Mouse (Mus musculus): ENCODE measurements around the gene Pepd. TPM values are rescaled to one million over a fixed set of nuclear protein-coding genes. Genes with fewer than 3 reads are reported as not detected.
A peak's percentile ranks its signal among the peaks of the same experiment; 100 is the strongest.

Pepd gene
- polyA plus RNA-seq, 1 experiment from 2014 or later = 62.6 TPM

- no peaks in the 10 kb centered on the region for H3K9me3 ChIP-seq
- H3K36me3 ChIP-seq = no peaks in the 10 kb centered on the region
- H3K4me3 ChIP-seq = no peak overlapping the region
- ATAC-seq (ENCODE audit: low FRiP score, low read depth) = peak; percentile 90
- H3K9ac ChIP-seq = no peak overlapping the region
- peak overlapping the region; percentile 61 for H3K27ac ChIP-seq (replicated peaks)
- no peaks in the 10 kb centered on the region for H3K27me3 ChIP-seq
- 27% methylated on average over 5 of the region's 5 CpGs for WGBS
- peaks cover 37% of the 10 kb centered on the region for H3K4me1 ChIP-seq (replicated peaks)
- H3K4me2 ChIP-seq = no peak overlapping the region
Observed at GRCm38 (mm10) chr7:35036266-35036731, 124.1 kb downstream of the Pepd start.

GRCm38 (mm10) chr7:35037408-35037807 is 125.2 kb downstream of the Pepd start:
- H3K27ac ChIP-seq (replicated peaks) = no peak overlapping the region

GRCm38 (mm10) chr7:35040176-35040972 is 128.2 kb downstream of the Pepd start:
- Histone ChIP-seq H3K27ac (replicated peaks) (no peak overlapping the region), H3K4me3 (no peak overlapping the region), H3K4me2 (no peak overlapping the region), H3K9ac (no peak overlapping the region), H3K36me3 (peaks cover 16% of the 10 kb centered on the region), H3K9me3 (no peaks in the 10 kb centered on the region), H3K4me1 (replicated peaks) (peaks cover 24% of the 10 kb centered on the region), H3K27me3 (no peaks in the 10 kb centered on the region)
- ATAC-seq (ENCODE audit: low FRiP score, low read depth) = no peak
- 92% methylated on average over 9 of the region's 9 CpGs for WGBS

More at GRCm38 (mm10) chr7:35037408-35037807, 125.2 kb downstream of the Pepd start:
- 92% methylated on average over 6 of the region's 6 CpGs for WGBS
- Histone ChIP-seq H3K4me1 (replicated peaks) (peaks cover 37% of the 10 kb centered on the region), H3K4me3 (no peak overlapping the region), H3K4me2 (no peak overlapping the region), H3K27me3 (no peaks in the 10 kb centered on the region), H3K9ac (no peak overlapping the region), H3K36me3 (no peaks in the 10 kb centered on the region), H3K9me3 (no peaks in the 10 kb centered on the region)
- ATAC-seq (ENCODE audit: low FRiP score, low read depth) = no peak

- no peak for ATAC-seq (ENCODE audit: low FRiP score, low read depth)
- Histone ChIP-seq H3K27ac (replicated peaks) (no peak overlapping the region), H3K36me3 (peaks cover 26% of the 10 kb centered on the region), H3K9me3 (no peaks in the 10 kb centered on the region), H3K4me2 (no peak overlapping the region), H3K4me3 (no peak overlapping the region), H3K9ac (no peak overlapping the region), H3K27me3 (no peaks in the 10 kb centered on the region), H3K4me1 (replicated peaks) (peaks cover 13% of the 10 kb centered on the region)
- 65% methylated on average over 2 of the region's 2 CpGs for WGBS
Observed at GRCm38 (mm10) chr7:35041286-35042208, 129.4 kb downstream of the Pepd start.

- H3K36me3 ChIP-seq = peaks cover 26% of the 10 kb centered on the region
Observed at GRCm38 (mm10) chr7:35042209-35042554, 130.0 kb downstream of the Pepd start.

DNA sequence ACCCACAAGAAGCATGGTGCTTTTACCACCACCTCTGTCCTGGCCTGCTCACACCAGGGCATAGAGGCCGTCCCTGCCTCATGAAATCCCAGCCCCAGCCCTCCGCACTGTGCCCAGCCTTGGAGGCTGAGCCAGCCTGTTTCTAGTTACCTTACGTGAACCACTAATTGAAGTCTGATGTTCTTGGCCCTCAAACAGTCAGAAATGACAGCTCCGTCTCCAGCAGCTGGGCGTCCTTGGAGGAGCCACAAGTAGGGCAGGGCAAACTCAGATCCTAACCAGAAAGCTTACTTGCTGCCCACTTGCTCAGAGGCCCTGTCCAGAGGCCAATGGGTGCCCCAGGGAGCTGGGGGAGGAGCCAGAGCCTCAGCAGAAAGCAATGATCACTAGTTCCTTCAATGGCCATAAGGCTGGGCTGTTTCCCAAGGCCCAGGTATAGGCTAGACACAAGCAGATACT is 130.6 kb downstream of the Pepd start:
- Histone ChIP-seq H3K4me2 (no peak overlapping the region), H3K9me3 (no peaks in the 10 kb centered on the region), H3K36me3 (peaks cover 28% of the 10 kb centered on the region), H3K9ac (no peak overlapping the region), H3K27me3 (no peaks in the 10 kb centered on the region), H3K4me3 (no peak overlapping the region), H3K4me1 (replicated peaks) (peaks cover 3% of the 10 kb centered on the region; the same call in 1 of the 2 replicates), H3K27ac (replicated peaks) (no peak overlapping the region)
- ATAC-seq (ENCODE audit: low FRiP score, low read depth) = no peak
- 93% methylated on average over 5 of the region's 5 CpGs for WGBS

More at GRCm38 (mm10) chr7:35042209-35042554, 130.0 kb downstream of the Pepd start:
- H3K4me3 ChIP-seq = no peak overlapping the region
- no peak overlapping the region for H3K4me2 ChIP-seq
- no peaks in the 10 kb centered on the region for H3K9me3 ChIP-seq
- no peak for ATAC-seq (ENCODE audit: low FRiP score, low read depth)
- peaks cover 8% of the 10 kb centered on the region; the same call in 1 of the 2 replicates for H3K4me1 ChIP-seq (replicated peaks)
- no peak overlapping the region for H3K9ac ChIP-seq
- H3K27ac ChIP-seq (replicated peaks) = no peak overlapping the region
- H3K27me3 ChIP-seq = no peaks in the 10 kb centered on the region

- WGBS = 92% methylated on average over 10 of the region's 10 CpGs
- H3K4me1 ChIP-seq (replicated peaks) = peaks cover 3% of the 10 kb centered on the region; the same call in 1 of the 2 replicates
- no peaks in the 10 kb centered on the region for H3K27me3 ChIP-seq
- H3K9ac ChIP-seq = no peak overlapping the region
- H3K9me3 ChIP-seq = no peaks in the 10 kb centered on the region
- ATAC-seq (ENCODE audit: low FRiP score, low read depth) = no peak
- no peak overlapping the region for H3K4me2 ChIP-seq
- H3K4me3 ChIP-seq = no peak overlapping the region
- H3K27ac ChIP-seq (replicated peaks) = no peak overlapping the region
- peaks cover 30% of the 10 kb centered on the region for H3K36me3 ChIP-seq
Observed at GRCm38 (mm10) chr7:35043266-35043817, 131.2 kb downstream of the Pepd start.

GRCm38 (mm10) chr7:35044719-35045118 is 132.5 kb downstream of the Pepd start:
- peaks cover 3% of the 10 kb centered on the region; the same call in 1 of the 2 replicates for H3K4me1 ChIP-seq (replicated peaks)
- H3K4me2 ChIP-seq = no peak overlapping the region
- H3K36me3 ChIP-seq = peaks cover 30% of the 10 kb centered on the region
- H3K27me3 ChIP-seq = no peaks in the 10 kb centered on the region
- no peaks in the 10 kb centered on the region for H3K9me3 ChIP-seq
- 89% methylated on average over 2 of the region's 2 CpGs for WGBS
- no peak overlapping the region for H3K9ac ChIP-seq
- H3K27ac ChIP-seq (replicated peaks) = no peak overlapping the region
- no peak for ATAC-seq (ENCODE audit: low FRiP score, low read depth)
- no peak overlapping the region for H3K4me3 ChIP-seq

DNA sequence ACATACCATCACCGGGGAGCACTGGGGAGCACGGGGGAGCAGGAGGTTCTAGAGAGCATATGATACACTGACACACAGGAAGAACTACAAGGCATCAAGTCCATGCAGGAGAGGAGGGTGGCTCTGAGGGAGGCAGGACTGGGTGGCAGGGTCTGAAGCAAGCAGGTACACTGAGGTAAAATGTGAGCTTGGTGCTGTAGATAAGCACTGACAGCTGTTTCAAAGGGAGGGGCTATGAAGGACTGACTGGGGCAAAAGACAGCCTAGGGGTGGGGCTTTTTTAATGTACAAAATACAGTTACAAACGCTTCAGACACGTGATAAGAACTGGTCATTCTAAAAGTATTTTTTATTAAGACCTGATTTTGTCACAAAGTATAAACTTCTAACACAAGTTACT is 133.9 kb downstream of the Pepd start:
- Histone ChIP-seq H3K4me3 (no peak overlapping the region), H3K36me3 (peaks cover 30% of the 10 kb centered on the region), H3K4me1 (replicated peaks) (peaks cover 6% of the 10 kb centered on the region; the same call in 1 of the 2 replicates), H3K4me2 (no peak overlapping the region), H3K27me3 (no peaks in the 10 kb centered on the region), H3K9me3 (no peaks in the 10 kb centered on the region), H3K9ac (no peak overlapping the region), H3K27ac (replicated peaks) (no peak overlapping the region)
- ATAC-seq (ENCODE audit: low FRiP score, low read depth) = no peak
- 96% methylated on average over 4 of the region's 4 CpGs for WGBS

DNA sequence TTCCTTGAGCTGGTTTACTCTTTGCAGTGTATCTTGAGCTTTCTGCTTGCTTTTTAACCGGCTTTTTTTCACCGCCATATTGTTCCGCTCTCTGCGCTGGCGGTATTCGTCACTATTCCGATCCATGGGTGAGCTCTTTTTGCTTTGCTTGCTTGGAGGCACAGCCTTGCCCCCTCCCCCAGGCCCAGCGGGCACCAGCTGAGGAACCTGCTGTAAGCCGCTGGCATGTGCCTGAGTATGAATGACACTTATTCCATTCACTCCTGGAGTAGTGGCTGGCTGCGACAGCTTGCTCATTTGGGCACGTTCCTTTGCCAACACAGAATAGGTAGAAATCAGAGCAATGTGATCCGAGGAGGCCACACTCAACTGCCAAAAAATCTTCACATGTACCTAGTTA is 138.4 kb downstream of the Pepd start:
- ATAC-seq (ENCODE audit: low FRiP score, low read depth) = no peak
- no peak overlapping the region for H3K9ac ChIP-seq
- H3K27ac ChIP-seq (replicated peaks) = no peak overlapping the region
- H3K27me3 ChIP-seq = no peaks in the 10 kb centered on the region
- H3K36me3 ChIP-seq = peaks cover 13% of the 10 kb centered on the region
- WGBS = 83% methylated on average over 12 of the region's 12 CpGs
- H3K4me3 ChIP-seq = no peak overlapping the region
- H3K9me3 ChIP-seq = no peaks in the 10 kb centered on the region
- H3K4me2 ChIP-seq = no peak overlapping the region
- H3K4me1 ChIP-seq (replicated peaks) = peaks cover 27% of the 10 kb centered on the region

DNA sequence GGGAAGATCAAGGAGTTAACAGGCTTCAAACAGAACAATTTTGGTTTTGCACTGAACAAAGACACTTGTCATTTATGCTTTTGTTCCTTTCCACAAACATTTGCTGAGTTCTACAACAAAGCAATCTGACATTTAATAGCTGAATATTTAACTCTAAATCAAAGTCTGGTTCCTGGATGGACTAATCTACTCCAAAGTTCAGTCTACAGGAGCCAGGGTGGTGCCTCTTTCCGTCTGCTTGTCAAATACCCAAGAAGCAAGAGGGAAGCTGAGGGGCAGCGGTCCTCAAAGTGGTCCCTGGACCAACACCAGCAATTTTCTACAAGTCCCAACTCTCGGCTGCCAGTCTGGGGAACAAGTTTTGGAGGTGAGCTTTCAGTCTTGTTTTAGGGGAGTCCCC is 141.0 kb downstream of the Pepd start:
- no peak overlapping the region for H3K9ac ChIP-seq
- no peak overlapping the region for H3K4me2 ChIP-seq
- 90% methylated on average over 3 of the region's 3 CpGs for WGBS
- no peak for ATAC-seq (ENCODE audit: low FRiP score, low read depth)
- no peaks in the 10 kb centered on the region for H3K27me3 ChIP-seq
- H3K27ac ChIP-seq (replicated peaks) = no peak overlapping the region
- no peak overlapping the region for H3K4me3 ChIP-seq
- no peaks in the 10 kb centered on the region for H3K9me3 ChIP-seq
- peaks cover 33% of the 10 kb centered on the region for H3K4me1 ChIP-seq (replicated peaks)
- H3K36me3 ChIP-seq = no peaks in the 10 kb centered on the region; the same call in 1 of the 2 replicates
